Mouse (Mus musculus) midbrain, embryonic 11.5 days (tissue): ENCODE results near the gene Zfp36. TPM values are rescaled to one million over a fixed set of nuclear protein-coding genes. Genes with fewer than 3 reads are reported as not detected.
"Not testable (repeated sequence)": the region's sequence is repeated elsewhere in the genome, so short reads cannot be mapped to it uniquely, and the experiment has no call there.

Experiments used
- ATAC-seq: fragments of 200-750 bp; cut with Nextera tagmentation; 2 replicates; pipeline ENCODE4 v1.8.0; 2017; ENCODE audit warnings: moderate TSS enrichment, moderate library complexity; ENCODE audit not compliant: low FRiP score
- DNase-seq: peaks from one replicate; pipeline ENCODE4 v3.0.0; 2015; ENCODE audit warnings: low spot score; ENCODE audit errors: missing footprints
- H3K27ac ChIP-seq: fragments of 300-500 bp; sonication (generic); 2 replicates; pipeline ENCODE4 v1.5.1; 2014; ENCODE audit warnings: low read depth, low read length
- H3K27me3 ChIP-seq: fragments of 300-500 bp; sonication (generic); 2 replicates; pipeline ENCODE4 v1.6.1; 2014; ENCODE audit warnings: mild to moderate bottlenecking, low read length, moderate library complexity, mixed read lengths; ENCODE audit not compliant: control insufficient read depth, insufficient read depth
- H3K36me3 ChIP-seq: fragments of 300-500 bp; sonication (generic); 2 replicates; pipeline ENCODE4 v1.6.1; 2014; ENCODE audit warnings: mild to moderate bottlenecking, low read length, moderate library complexity, mixed read lengths; ENCODE audit not compliant: control insufficient read depth, insufficient read depth
- H3K4me1 ChIP-seq: fragments of 300-500 bp; sonication (generic); 2 replicates; pipeline ENCODE4 v1.6.1; 2014; ENCODE audit warnings: low read length; ENCODE audit not compliant: control insufficient read depth, insufficient read depth
- H3K4me2 ChIP-seq: fragments of 300-500 bp; sonication (generic); 2 replicates; pipeline ENCODE4 v1.6.1; 2014; ENCODE audit warnings: mild to moderate bottlenecking, moderate library complexity
- H3K4me3 ChIP-seq: fragments of 300-500 bp; sonication (generic); 2 replicates; pipeline ENCODE4 v1.5.1; 2014; ENCODE audit warnings: low read depth, low read length
- H3K9ac ChIP-seq: fragments of 300-500 bp; sonication (generic); 2 replicates; pipeline ENCODE4 v1.6.1; 2014; ENCODE audit warnings: low read length
- H3K9me3 ChIP-seq: fragments of 300-500 bp; sonication (generic); 2 replicates; pipeline ENCODE4 v1.6.1; 2016; ENCODE audit warnings: low read length; ENCODE audit not compliant: control insufficient read depth
- WGBS: fragments of 180-500 bp; shearing (Covaris S2); extraction: QIAGEN DNeasy Blood & Tissue Kit; methylation state at CpG from one replicate; pipeline ENCODE4 v1.1.7; 2014; 5-methylcytosine and 5-hydroxymethylcytosine counted together
- polyA plus RNA-seq: library from polyadenylated mRNA; unstranded; fragments of >200 nt; fragmentation: Nextera tagmentation; extraction: Ambion mirVana; gene quantifications from 2 replicates; pipeline ENCODE4 v1.2.1, GENCODE M21; 2014

Gene Zfp36
- polyA plus RNA-seq, 1 experiment from 2014 or later: 3.5 TPM

GRCm38 (mm10) chr7:28386877-28387276 is 6.8 kb upstream of the Zfp36 start:
- not testable (repeated sequence) for H3K36me3 ChIP-seq, H3K4me2 ChIP-seq, DNase-seq, H3K27ac ChIP-seq, H3K4me3 ChIP-seq, H3K9me3 ChIP-seq, H3K9ac ChIP-seq, H3K27me3 ChIP-seq, ATAC-seq
- WGBS: 87% methylated on average over 6 of the region's 6 CpGs
- peaks cover 10% of the 10 kb centered on the region for H3K4me1 ChIP-seq

GRCm38 (mm10) chr7:28386462-28386861 is 6.4 kb upstream of the Zfp36 start:
- no peaks in the 10 kb centered on the region for H3K27me3 ChIP-seq
- no peak overlapping the region for H3K27ac ChIP-seq
- H3K9ac ChIP-seq: no peak overlapping the region
- DNase-seq: peak; percentile 95
- ATAC-seq: peak; percentile 59
- peaks cover 10% of the 10 kb centered on the region for H3K4me1 ChIP-seq
- 29% methylated on average over 4 of the region's 4 CpGs for WGBS
- no peaks in the 10 kb centered on the region for H3K9me3 ChIP-seq
- H3K4me3 ChIP-seq: no peak overlapping the region
- peaks cover 3% of the 10 kb centered on the region; the same call in 1 of the 2 replicates for H3K36me3 ChIP-seq
- no peak overlapping the region for H3K4me2 ChIP-seq

- Histone ChIP-seq H3K27ac (no peak overlapping the region), H3K9me3 (no peaks in the 10 kb centered on the region), H3K9ac (no peak overlapping the region), H3K4me1 (peaks cover 14% of the 10 kb centered on the region), H3K27me3 (no peaks in the 10 kb centered on the region), H3K4me3 (no peak overlapping the region), H3K4me2 (no peak overlapping the region), H3K36me3 (peaks cover 3% of the 10 kb centered on the region; the same call in 1 of the 2 replicates)
- ATAC-seq (no peak), DNase-seq (no peak)
- WGBS: 83% methylated on average over 7 of the region's 7 CpGs
Measured at GRCm38 (mm10) chr7:28386007-28386406, 6.0 kb upstream of the Zfp36 start.

GRCm38 (mm10) chr7:28385196-28385595 is 5.1 kb upstream of the Zfp36 start:
- 87% methylated on average over 9 of the region's 9 CpGs for WGBS
- no peak for ATAC-seq
- Histone ChIP-seq H3K9me3 (no peaks in the 10 kb centered on the region), H3K4me1 (peaks cover 17% of the 10 kb centered on the region), H3K9ac (no peak overlapping the region), H3K36me3 (no peaks in the 10 kb centered on the region; the same call in 1 of the 2 replicates), H3K27ac (no peak overlapping the region), H3K4me2 (no peak overlapping the region), H3K4me3 (no peak overlapping the region), H3K27me3 (no peaks in the 10 kb centered on the region)
- no peak for DNase-seq

- no peak for DNase-seq
- Histone ChIP-seq H3K27ac (no peak overlapping the region), H3K4me2 (no peak overlapping the region), H3K27me3 (no peaks in the 10 kb centered on the region), H3K4me3 (no peak overlapping the region), H3K36me3 (no peaks in the 10 kb centered on the region; the same call in 1 of the 2 replicates), H3K4me1 (peaks cover 22% of the 10 kb centered on the region), H3K9ac (no peak overlapping the region), H3K9me3 (no peaks in the 10 kb centered on the region)
- 88% methylated on average over 6 of the region's 6 CpGs for WGBS
- ATAC-seq: no peak
Measured at GRCm38 (mm10) chr7:28384162-28384561, 4.1 kb upstream of the Zfp36 start.

- Histone ChIP-seq H3K4me2 (no peak overlapping the region), H3K4me3 (no peak overlapping the region), H3K9ac (no peak overlapping the region), H3K36me3 (no peaks in the 10 kb centered on the region; the same call in 1 of the 2 replicates), H3K27ac (no peak overlapping the region), H3K9me3 (no peaks in the 10 kb centered on the region), H3K4me1 (peaks cover 25% of the 10 kb centered on the region), H3K27me3 (no peaks in the 10 kb centered on the region)
- 93% methylated on average over 4 of the region's 4 CpGs for WGBS
- DNase-seq (no peak), ATAC-seq (no peak)
Measured at GRCm38 (mm10) chr7:28383606-28384005, 3.6 kb upstream of the Zfp36 start.

GRCm38 (mm10) chr7:28382981-28383396 is 2.9 kb upstream of the Zfp36 start:
- Histone ChIP-seq H3K36me3 (no peaks in the 10 kb centered on the region; the same call in 1 of the 2 replicates), H3K4me1 (peaks cover 30% of the 10 kb centered on the region), H3K27me3 (peaks cover 2% of the 10 kb centered on the region; the same call in 1 of the 2 replicates), H3K9me3 (no peaks in the 10 kb centered on the region), H3K27ac (no peak overlapping the region), H3K4me3 (no peak overlapping the region), H3K4me2 (no peak overlapping the region), H3K9ac (no peak overlapping the region)
- 80% methylated on average over 11 of the region's 11 CpGs for WGBS
- DNase-seq (no peak), ATAC-seq (no peak)

- Histone ChIP-seq H3K4me2 (no peak overlapping the region), H3K9ac (no peak overlapping the region), H3K36me3 (no peaks in the 10 kb centered on the region; the same call in 1 of the 2 replicates), H3K9me3 (no peaks in the 10 kb centered on the region), H3K4me1 (peaks cover 30% of the 10 kb centered on the region), H3K27me3 (peaks cover 6% of the 10 kb centered on the region; the same call in 1 of the 2 replicates), H3K4me3 (no peak overlapping the region), H3K27ac (no peak overlapping the region; the same call in 1 of the 2 replicates)
- DNase-seq (peak; percentile 88), ATAC-seq (no peak)
- 72% methylated on average over 10 of the region's 12 CpGs for WGBS
Measured at GRCm38 (mm10) chr7:28382347-28382951, 2.4 kb upstream of the Zfp36 start.

- peak overlapping the region; percentile 41 for H3K4me2 ChIP-seq
- DNase-seq (no peak), ATAC-seq (peak; percentile 20)
- H3K27ac ChIP-seq: peak overlapping the region; percentile 37; the same call in 1 of the 2 replicates
- peaks cover 8% of the 10 kb centered on the region; the same call in 1 of the 2 replicates for H3K27me3 ChIP-seq
- 6% methylated on average over 20 of the region's 20 CpGs for WGBS
- H3K9ac ChIP-seq: peak overlapping the region; percentile 5
- no peak overlapping the region for H3K4me3 ChIP-seq
- peaks cover 30% of the 10 kb centered on the region for H3K4me1 ChIP-seq
- H3K9me3 ChIP-seq: no peaks in the 10 kb centered on the region
- no peaks in the 10 kb centered on the region; the same call in 1 of the 2 replicates for H3K36me3 ChIP-seq
Measured at GRCm38 (mm10) chr7:28381938-28382337, 1.9 kb upstream of the Zfp36 start.
